Mouse (Mus musculus): ENCODE data around the gene Kctd12.

Gene Kctd12

GRCm38 (mm10) chr14:102982627-102983540 is at the start of gene Kctd12:
Kctd12 (minus strand) TSS chr14:102982637.
- peak; percentile 51 to 62 for DNase-seq (ENCODE audit: low read depth in 2 of 2, low spot score in 2 of 2)

- DNase-seq (ENCODE audit: low read depth in 2 of 2, low spot score in 2 of 2): no peak
Measured at GRCm38 (mm10) chr14:103029203-103029602, 46.8 kb upstream of the Kctd12 start.

GRCm38 (mm10) chr14:103020046-103020445 is 37.6 kb upstream of the Kctd12 start:
- DNase-seq (ENCODE audit: low read depth in 2 of 2, low spot score in 2 of 2): no peak

GRCm38 (mm10) chr14:103017009-103017408 is 34.6 kb upstream of the Kctd12 start:
- no peak for DNase-seq (ENCODE audit: low read depth in 2 of 2, low spot score in 2 of 2)

- DNase-seq (ENCODE audit: low read depth in 2 of 2, low spot score in 2 of 2): peak; percentile 25 to 37
Measured at GRCm38 (mm10) chr14:103012563-103013150, 30.2 kb upstream of the Kctd12 start.

GRCm38 (mm10) chr14:103011782-103012181 is 29.3 kb upstream of the Kctd12 start:
- peak in 1 of 2 experiments; percentile 8 for DNase-seq (ENCODE audit: low read depth in 2 of 2, low spot score in 2 of 2)

- DNase-seq (ENCODE audit: low read depth in 2 of 2, low spot score in 2 of 2): no peak
Measured at GRCm38 (mm10) chr14:103007737-103008136, 25.3 kb upstream of the Kctd12 start.

GRCm38 (mm10) chr14:102994662-102995561 is 12.5 kb upstream of the Kctd12 start:
- peak; percentile 39 to 57 for DNase-seq (ENCODE audit: low read depth in 2 of 2, low spot score in 2 of 2)

- no peak for DNase-seq (ENCODE audit: low read depth in 2 of 2, low spot score in 2 of 2)
Measured at GRCm38 (mm10) chr14:102990765-102991164, 8.3 kb upstream of the Kctd12 start.

GRCm38 (mm10) chr14:102989866-102990265 is 7.4 kb upstream of the Kctd12 start:
- DNase-seq (ENCODE audit: low read depth in 2 of 2, low spot score in 2 of 2): no peak

- DNase-seq (ENCODE audit: low read depth in 2 of 2, low spot score in 2 of 2): no peak
Measured at GRCm38 (mm10) chr14:102989254-102989653, 6.8 kb upstream of the Kctd12 start.

- DNase-seq (ENCODE audit: low read depth in 2 of 2, low spot score in 2 of 2): no peak
Measured at GRCm38 (mm10) chr14:102987626-102988025, 5.2 kb upstream of the Kctd12 start.

- DNase-seq (ENCODE audit: low read depth in 2 of 2, low spot score in 2 of 2): no peak
Measured at GRCm38 (mm10) chr14:102983686-102984085, 1.2 kb upstream of the Kctd12 start.

- peak; percentile 37 to 46 for DNase-seq (ENCODE audit: low read depth in 2 of 2, low spot score in 2 of 2)
Measured at GRCm38 (mm10) chr14:102982016-102982626, 316 bp downstream of the Kctd12 start.

- DNase-seq (ENCODE audit: low read depth in 2 of 2, low spot score in 2 of 2): peak; percentile 26 to 32
Measured at GRCm38 (mm10) chr14:102981441-102982015, 909 bp downstream of the Kctd12 start.

GRCm38 (mm10) chr14:102980986-102981385 is 1.5 kb downstream of the Kctd12 start:
- DNase-seq (ENCODE audit: low read depth in 2 of 2, low spot score in 2 of 2): no peak

- peak in 1 of 2 experiments; percentile 22 for DNase-seq (ENCODE audit: low read depth in 2 of 2, low spot score in 2 of 2)
Measured at GRCm38 (mm10) chr14:102980481-102980880, 2.0 kb downstream of the Kctd12 start.

- no peak for DNase-seq (ENCODE audit: low read depth in 2 of 2, low spot score in 2 of 2)
Measured at GRCm38 (mm10) chr14:102979831-102980230, 2.6 kb downstream of the Kctd12 start.

- no peak for DNase-seq (ENCODE audit: low read depth in 2 of 2, low spot score in 2 of 2)
Measured at GRCm38 (mm10) chr14:102975865-102976264, 6.6 kb downstream of the Kctd12 start.

GRCm38 (mm10) chr14:102968824-102969223 is 13.6 kb downstream of the Kctd12 start:
- no peak for DNase-seq (ENCODE audit: low read depth in 2 of 2, low spot score in 2 of 2)
